Mouse (Mus musculus) macrophage (primary cell): ENCODE data around the gene Smad6. TPM values are rescaled to one million over a fixed set of nuclear protein-coding genes. Genes with fewer than 3 reads are reported as not detected.

Experiments used
- H3K27ac ChIP-seq: fragments of 350-480 bp; formaldehyde crosslinking; 2 replicates; pipeline ENCODE4 v1.9.0; 2021
- H3K36me3 ChIP-seq: fragments of 350-480 bp; formaldehyde crosslinking; 2 replicates; pipeline ENCODE4 v1.9.0; 2021; ENCODE audit errors: inconsistent target
- H3K4me3 ChIP-seq: fragments of 350-480 bp; formaldehyde crosslinking; 2 replicates; pipeline ENCODE4 v1.9.0; 2021; ENCODE audit errors: inconsistent target
- H3K79me2 ChIP-seq: fragments of 350-480 bp; formaldehyde crosslinking; 2 replicates; pipeline ENCODE4 v1.9.0; 2021; ENCODE audit errors: inconsistent target
- WGBS: methylation state at CpG from one replicate; pipeline ENCODE4 v1.1.7; 2026; ENCODE audit warnings: inconsistent platforms; ENCODE audit not compliant: missing documents; 5-methylcytosine and 5-hydroxymethylcytosine counted together
- polyA plus RNA-seq: library from polyadenylated mRNA; stranded (reverse); fragments of 250-400 nt; gene quantifications from 3 replicates; pipeline ENCODE4 v1.2.4, GENCODE M21; 2018; ENCODE audit warnings: inconsistent platforms
- total RNA-seq, 78 experiments: library from RNA; depleted of rRNA; stranded (reverse); fragments of 250-400 nt; gene quantifications; 1 replicate in 9 of 78; 2 replicates in 24 of 78; 3 replicates in 43 of 78; 4 replicates in 2 of 78; pipeline ENCODE4 v1.2.4; 2018; ENCODE audit warnings: inconsistent platforms in 56 of 78

The Smad6 gene
- 1 to 10 TPM in 13 of 26 experiments, under 1 TPM in 12, not detected in 1; 0.25 to 9.1 (median 1.2) TPM for total RNA-seq (2018; cell fraction: chromatin; rRNA removed)
- under 1 TPM; 0.05 to 0.81 (median 0.31) TPM for total RNA-seq (2018; cell fraction: cytosol; rRNA removed)
- 10 to 100 TPM in 2 of 26 experiments, 1 to 10 TPM in 7, under 1 TPM in 16, not detected in 1; 0.27 to 10.6 (median 0.89) TPM for total RNA-seq (2018; cell fraction: nucleus; rRNA removed)
- 0.09 to 5.5 TPM (median 0.29 TPM) in 3 replicates for polyA plus RNA-seq

DNA sequence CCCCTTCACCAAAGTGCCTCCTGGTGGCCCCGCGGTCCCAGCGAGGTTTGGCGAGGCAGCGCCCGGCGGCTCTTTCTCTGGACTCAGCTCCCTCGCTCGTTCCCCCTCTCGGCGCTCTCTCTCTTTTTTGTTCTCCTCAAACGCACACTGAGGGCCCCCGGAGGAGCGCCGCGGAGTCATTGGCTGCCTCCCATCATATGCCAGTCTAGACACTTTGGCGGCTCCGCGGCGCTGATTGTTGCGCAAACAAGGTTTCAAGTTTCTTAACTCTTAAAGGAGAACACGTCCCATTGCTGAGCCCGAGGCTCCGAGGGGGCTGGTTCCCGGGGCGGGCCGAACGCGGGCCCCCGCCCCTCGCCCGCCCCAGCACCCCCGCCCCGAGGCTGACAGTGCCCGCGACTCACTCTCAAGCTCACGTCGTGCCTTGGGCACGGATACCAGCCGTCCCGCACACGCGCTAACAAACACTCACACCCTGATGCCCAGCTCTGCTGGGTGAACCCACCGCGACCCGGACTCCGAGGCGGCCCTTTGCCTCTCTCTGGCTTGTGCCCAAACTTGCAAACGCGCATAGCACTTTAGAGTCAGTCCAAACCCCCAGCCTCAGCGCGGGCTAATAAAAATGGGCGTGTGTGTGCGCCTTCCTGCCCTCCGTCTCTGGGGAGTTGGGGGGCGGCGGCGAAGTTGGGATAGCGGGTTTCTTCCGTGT lies at the start of gene Smad6:
Gene Smad6 (minus strand): TSS at position 207 of the 709 bp plus-strand sequence.
- Histone ChIP-seq H3K36me3 (no peaks in the 10 kb centered on the region), H3K27ac (peak within 1 kb of the TSS; percentile 80), H3K4me3 (peak within 1 kb of the TSS; percentile 60), H3K79me2 (peaks cover 29% of the 10 kb centered on the region)
- WGBS = under 1% methylated on average over 56 of the region's 60 CpGs

DNA sequence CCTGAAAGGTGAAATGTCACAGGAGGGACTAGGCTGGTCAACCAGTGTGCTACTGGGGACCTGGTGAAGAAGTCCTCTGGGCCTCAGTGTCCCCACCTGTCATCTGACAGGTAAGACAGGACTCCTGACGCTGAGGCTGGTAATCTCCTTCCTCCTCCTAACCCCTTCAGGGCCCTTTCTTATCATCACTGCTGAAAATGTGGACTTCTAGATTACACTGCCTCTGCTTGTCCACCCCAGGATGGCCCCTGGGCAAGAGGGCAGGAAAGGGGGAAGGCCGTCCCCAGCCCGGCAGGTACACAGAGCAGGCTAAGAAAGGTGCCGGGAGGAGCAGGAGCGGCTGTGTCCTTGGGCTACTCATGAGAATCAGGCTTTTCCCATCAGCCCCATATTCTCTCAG lies 48.8 kb upstream of the Smad6 start:
- 92% methylated on average over 4 of the region's 5 CpGs for WGBS
- Histone ChIP-seq H3K36me3 (no peaks in the 10 kb centered on the region), H3K4me3 (no peak overlapping the region), H3K79me2 (no peaks in the 10 kb centered on the region), H3K27ac (no peak overlapping the region)

DNA sequence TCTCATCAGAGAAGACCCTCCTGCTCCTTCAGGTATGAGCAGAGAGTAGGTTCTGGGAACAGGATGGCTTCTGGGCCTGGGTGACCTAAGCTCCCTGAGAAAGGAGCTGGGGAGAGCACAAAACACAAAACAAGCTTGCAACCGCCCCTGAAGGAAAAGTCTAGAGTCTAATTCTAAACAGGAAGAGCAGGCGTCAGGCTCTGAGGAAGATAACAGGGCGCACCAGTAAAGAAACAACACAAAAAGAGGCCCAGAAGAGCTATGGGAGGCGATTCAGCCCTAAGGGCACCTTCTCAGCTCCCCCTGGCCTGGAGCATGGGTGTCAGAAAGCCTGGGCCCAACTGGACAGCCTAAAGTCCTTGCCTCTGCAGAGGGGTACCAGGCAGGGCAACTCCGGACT lies 47.3 kb upstream of the Smad6 start:
- 85% methylated on average over 5 of the region's 5 CpGs for WGBS
- H3K27ac ChIP-seq = no peak overlapping the region
- H3K79me2 ChIP-seq = no peaks in the 10 kb centered on the region
- H3K36me3 ChIP-seq = no peaks in the 10 kb centered on the region
- H3K4me3 ChIP-seq = no peak overlapping the region

DNA sequence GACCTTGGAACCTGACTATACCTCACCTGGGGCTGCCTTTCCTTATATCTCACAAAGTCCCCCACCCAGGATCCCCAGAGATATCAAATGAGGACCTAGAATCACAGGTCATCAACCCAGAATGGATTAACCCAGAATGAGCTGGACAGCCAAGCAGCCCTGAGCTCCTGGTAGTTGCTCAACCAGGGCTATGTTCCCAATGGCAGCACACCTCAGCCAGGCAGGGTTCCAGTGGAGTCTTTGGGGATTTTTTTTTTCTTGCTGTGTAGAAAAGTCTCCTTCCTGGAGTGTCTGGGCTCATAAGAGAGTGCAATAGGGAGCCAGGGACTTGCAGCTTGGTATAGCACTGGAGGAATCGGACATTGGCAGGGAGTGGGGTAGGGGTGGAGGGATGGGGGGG lies 46.7 kb upstream of the Smad6 start:
- 100% methylated on average over 1 of the region's 1 CpGs for WGBS
- H3K27ac ChIP-seq = no peak overlapping the region
- H3K79me2 ChIP-seq = no peaks in the 10 kb centered on the region
- H3K36me3 ChIP-seq = no peaks in the 10 kb centered on the region
- H3K4me3 ChIP-seq = no peak overlapping the region

DNA sequence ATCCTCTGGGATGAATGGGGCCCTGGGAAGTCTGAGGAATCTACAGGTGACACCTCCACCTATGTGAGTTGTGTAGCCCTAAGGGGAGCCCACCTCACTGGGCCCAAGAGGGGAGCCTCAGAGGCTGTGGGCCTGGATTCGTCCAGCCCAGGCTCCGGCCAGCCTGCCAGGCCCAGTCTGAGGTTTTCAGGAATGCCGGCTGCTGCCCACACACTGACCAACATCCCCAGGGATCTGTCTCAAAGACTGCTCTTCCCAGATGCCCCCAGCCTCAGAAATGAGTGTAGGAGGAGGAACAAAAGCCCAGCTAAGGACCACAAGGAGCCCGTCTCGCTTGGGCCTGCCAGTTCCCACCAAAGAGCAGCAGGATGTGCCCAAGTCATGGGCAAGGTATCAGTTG lies 45.9 kb upstream of the Smad6 start:
- H3K36me3 ChIP-seq = no peaks in the 10 kb centered on the region
- H3K79me2 ChIP-seq = no peaks in the 10 kb centered on the region
- no peak overlapping the region for H3K4me3 ChIP-seq
- WGBS = 100% methylated on average over 5 of the region's 5 CpGs
- no peak overlapping the region for H3K27ac ChIP-seq

DNA sequence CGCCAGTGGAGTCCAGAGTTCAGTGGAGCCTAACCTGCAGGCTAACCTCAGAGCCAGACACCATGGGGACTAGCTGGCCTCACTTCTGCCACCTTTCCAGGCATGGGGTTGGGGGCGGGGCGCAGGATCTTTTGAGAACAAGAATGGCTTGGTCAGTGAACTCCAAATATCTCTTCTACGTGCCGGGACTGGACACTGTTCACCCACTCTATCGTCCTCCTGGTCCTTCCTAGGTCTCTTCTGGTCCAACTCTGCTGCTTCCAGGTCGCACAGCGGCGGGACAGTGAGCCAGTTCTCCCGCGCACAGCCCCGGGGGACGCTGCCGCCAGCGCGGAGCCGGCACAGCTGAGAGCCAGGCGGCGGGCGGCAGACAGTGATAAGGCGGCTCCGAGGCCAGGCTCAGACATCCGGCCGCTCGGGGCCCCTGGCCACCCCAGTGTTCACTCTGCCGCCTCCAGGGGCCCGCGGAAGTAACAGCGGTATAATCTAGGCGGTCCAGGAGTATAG lies 38.2 kb upstream of the Smad6 start:
- no peaks in the 10 kb centered on the region for H3K79me2 ChIP-seq
- 12% methylated on average over 30 of the region's 30 CpGs for WGBS
- no peak overlapping the region for H3K4me3 ChIP-seq
- H3K36me3 ChIP-seq = no peaks in the 10 kb centered on the region
- no peak overlapping the region for H3K27ac ChIP-seq

DNA sequence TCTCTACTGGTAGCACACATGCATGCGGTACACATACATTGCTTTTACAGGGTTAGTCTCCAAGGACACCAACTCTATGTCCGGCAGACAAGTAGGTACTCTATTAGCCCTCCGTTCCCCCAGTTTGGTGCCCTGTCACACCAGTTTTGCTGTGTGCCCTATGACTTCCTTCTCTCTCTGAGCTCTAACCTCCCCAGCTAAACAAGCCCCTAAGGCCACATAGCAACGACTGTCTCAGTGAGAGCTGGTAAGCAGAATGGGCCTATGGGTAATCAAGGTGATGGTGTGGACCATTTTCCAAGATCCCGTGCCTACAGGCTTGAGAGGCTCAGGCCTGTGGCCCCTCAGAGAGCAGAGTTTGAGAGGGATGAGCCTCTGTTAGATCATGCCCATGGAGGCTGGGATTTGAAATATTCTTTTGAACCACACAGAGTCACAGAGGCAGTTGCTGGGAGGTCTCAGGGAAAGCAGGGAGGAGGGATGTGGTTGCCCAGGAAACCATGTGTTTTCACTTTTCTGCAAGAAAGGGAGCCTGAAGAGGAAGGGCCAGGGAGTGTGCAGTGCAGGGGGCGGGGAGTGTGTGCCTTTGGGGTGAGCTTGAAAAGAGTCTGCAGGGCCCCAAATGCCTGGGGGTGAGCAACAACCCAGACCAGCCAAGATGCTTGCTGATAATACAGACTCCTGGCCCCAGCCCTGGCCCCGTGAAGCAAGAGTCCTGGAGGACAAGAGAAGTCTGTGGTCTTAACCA lies 36.2 kb upstream of the Smad6 start:
- Histone ChIP-seq H3K36me3 (no peaks in the 10 kb centered on the region), H3K79me2 (no peaks in the 10 kb centered on the region), H3K27ac (no peak overlapping the region), H3K4me3 (no peak overlapping the region)
- WGBS = 68% methylated on average over 7 of the region's 7 CpGs

DNA sequence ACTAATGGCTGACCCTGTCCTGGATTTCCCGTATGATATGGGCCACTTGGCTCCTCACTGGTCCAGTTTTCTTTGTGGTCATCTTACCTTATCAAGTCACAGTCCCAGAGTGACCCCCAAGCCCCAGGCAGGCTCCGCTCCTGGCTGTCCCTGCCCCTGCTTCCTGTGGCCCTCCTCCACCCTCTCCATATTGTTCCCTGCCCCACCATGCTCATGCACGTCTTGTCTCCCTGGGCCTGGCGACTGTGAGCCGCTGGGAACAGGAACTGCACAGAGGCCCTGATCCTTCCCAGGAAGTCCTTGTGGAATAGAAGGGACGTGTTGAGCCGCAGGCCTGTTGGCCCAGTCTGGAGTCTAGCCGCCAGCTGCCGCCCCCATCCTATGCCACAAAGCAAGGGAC lies 33.3 kb upstream of the Smad6 start:
- no peak overlapping the region for H3K4me3 ChIP-seq
- no peak overlapping the region for H3K27ac ChIP-seq
- H3K36me3 ChIP-seq = no peaks in the 10 kb centered on the region
- WGBS = 80% methylated on average over 3 of the region's 9 CpGs
- no peaks in the 10 kb centered on the region for H3K79me2 ChIP-seq

DNA sequence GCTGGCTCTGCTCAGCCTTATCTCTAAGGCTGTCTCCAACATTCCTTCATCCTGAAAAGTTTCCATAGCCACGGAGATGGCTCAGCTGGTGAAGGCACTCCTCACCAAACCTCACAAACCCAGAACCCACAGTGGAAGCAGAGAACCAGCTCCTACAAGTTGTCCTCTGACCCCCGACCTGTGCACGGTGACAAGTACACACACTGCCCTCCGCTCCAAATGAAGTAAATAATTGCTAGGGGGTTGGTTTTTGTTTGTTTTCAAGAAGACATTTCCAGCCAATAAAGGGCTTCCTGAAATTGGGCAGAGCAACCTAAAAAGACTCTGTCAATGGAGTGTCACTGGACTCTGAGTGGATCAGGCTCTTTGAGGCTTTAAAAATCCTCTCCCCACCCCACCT lies 31.9 kb upstream of the Smad6 start:
- WGBS = 96% methylated on average over 4 of the region's 4 CpGs
- no peak overlapping the region for H3K27ac ChIP-seq
- no peak overlapping the region for H3K4me3 ChIP-seq

DNA sequence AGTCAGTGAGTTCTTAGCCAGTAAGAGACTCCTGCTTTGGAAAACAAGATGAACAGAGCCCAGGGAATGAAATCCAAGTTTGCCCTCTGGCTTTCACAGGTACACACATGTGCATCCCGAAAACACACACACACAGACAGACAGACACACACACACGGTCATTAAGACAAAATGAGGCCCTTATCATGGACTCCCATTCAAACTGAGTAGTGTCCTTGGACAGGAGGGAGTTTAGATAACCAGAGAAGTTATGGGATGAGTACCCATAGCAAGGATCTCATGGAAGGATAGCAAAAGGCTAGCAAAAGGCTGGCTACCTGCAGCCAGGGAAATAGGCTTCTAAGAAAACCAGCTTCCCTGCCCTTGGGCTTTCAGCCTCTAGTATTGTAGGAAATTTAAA lies 29.4 kb upstream of the Smad6 start:
- no peaks in the 10 kb centered on the region for H3K79me2 ChIP-seq
- no peaks in the 10 kb centered on the region for H3K36me3 ChIP-seq
- H3K27ac ChIP-seq = no peak overlapping the region
- H3K4me3 ChIP-seq = no peak overlapping the region
- 95% methylated on average over 2 of the region's 2 CpGs for WGBS

More for the DNA sequence above, 31.9 kb upstream of the Smad6 start:
- Histone ChIP-seq H3K79me2 (no peaks in the 10 kb centered on the region), H3K36me3 (no peaks in the 10 kb centered on the region)

DNA sequence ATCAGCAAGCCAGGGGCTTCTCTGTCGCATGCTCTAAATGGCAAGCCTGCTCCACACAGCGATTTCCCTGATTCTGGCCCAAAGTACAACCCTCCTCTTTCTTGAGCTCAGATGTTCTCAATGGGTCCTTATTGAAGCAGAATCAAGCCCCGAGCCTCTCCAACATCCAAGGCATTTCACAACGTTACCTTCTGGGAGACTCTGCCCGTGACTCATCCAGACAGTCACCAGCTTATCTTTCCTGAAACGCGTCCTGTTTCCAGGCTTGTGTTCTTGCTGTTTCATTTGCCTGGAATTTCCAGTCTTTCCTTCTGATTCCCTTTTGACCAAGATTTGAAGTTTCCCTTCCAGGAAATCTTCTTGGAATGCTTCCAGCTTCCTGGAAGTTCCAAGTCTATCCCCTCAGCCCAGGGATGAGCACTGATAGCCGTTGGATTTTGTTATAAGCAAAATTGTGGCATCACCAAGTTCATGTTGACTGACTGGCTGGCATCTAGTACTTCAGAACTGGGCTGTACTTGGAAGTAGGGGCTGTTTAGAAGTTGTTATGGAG lies 28.7 kb upstream of the Smad6 start:
- Histone ChIP-seq H3K27ac (no peak overlapping the region), H3K4me3 (no peak overlapping the region), H3K79me2 (no peaks in the 10 kb centered on the region), H3K36me3 (no peaks in the 10 kb centered on the region)
- WGBS = 78% methylated on average over 8 of the region's 8 CpGs

DNA sequence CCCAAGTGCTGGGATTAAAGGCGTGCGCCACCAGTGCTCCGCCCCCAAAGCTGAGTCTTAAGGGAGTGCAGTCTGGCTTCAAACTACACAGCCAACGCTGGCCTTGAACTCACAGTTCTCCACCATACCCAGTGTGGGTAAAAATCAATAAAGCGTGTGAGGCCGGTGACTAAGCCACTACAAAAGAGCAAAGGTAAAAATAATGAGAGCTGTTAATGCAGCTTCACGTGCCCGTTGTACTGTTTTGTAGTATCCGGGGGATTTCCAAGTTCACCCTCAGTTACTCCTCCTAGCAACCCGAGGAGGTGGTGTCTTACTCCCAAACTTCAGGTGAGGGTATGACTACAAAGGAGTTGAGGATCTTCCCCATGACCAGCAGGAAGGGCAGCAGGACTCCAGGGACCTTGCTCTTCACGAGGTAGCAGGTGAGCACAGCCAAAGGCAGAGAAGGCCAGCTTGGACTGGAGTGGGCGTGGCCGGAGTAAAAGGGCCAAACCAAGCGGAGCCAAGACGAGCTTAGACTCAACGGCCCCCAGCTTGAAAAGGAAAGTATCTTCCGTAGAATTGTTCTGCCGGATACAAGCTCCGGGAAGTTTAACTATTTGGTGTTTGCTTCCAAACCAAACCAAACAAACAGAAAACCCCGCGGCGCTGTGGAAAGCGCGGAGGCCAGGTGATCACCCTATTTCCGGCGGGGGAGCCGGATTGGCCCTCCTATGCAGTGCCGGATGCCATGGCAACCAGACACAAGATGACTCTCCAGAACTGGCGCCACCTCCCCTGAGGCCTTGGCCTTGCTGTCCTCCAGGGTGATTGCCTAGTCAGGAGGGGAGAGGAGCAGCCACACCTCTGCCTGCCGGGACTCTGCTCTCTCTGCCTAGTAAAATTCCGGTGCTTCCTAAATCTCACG lies 27.9 kb upstream of the Smad6 start:
- peak overlapping the region; percentile 23 for H3K4me3 ChIP-seq
- no peak overlapping the region for H3K27ac ChIP-seq
- H3K36me3 ChIP-seq = no peaks in the 10 kb centered on the region
- 30% methylated on average over 32 of the region's 32 CpGs for WGBS
- H3K79me2 ChIP-seq = no peaks in the 10 kb centered on the region

DNA sequence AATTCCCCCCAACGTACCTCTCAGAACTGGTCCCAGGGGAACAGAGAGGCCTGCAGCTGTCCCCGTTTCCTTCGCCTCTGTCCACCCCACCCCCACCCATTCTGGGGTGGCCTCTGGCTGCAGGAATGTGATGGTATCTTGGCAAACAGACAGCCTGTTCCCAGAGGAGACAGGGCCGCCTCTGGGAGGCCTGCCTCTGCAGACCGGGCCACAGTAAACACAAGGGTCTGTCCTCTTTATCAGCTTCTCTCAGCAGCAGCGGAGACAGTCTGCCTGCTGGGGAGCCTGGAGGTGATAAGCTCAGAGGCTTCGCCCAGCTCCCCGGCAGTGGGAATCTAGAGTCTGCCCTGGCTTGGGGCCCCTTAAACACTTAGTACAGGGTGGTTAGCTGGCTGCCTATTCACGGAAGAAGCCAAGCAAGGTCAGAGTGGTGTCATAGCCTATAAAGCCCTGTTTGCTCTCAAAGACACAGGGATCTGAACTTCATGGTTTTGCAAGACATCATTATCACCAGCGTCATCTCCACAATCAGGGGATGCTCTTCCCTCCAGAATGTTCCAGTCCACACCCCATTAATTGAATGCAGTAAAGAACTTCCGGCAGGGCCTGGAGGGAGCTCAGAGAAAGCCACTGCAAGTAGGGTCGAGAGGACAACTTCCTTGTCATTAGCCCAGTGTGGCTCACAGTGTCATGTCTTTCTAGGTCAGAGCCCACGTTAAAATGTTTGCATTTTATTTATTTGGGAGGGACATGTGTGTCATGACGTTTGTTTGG lies 23.4 kb upstream of the Smad6 start:
- H3K36me3 ChIP-seq = no peaks in the 10 kb centered on the region
- no peak overlapping the region for H3K4me3 ChIP-seq
- H3K79me2 ChIP-seq = no peaks in the 10 kb centered on the region
- 72% methylated on average over 14 of the region's 14 CpGs for WGBS
- H3K27ac ChIP-seq = no peak overlapping the region
